Mouse (Mus musculus) limb, embryonic 14.5 days (tissue): Measurements from ENCODE around the gene Pidd1. TPM values are rescaled to one million over a fixed set of nuclear protein-coding genes. Genes with fewer than 3 reads are reported as not detected.

ENCODE experiments used
- ATAC-seq: fragments of 200-750 bp; cut with Nextera tagmentation; 2 replicates; pipeline ENCODE4 v1.8.0; 2017; ENCODE audit warnings: low read depth, moderate number of reproducible peaks, moderate TSS enrichment; ENCODE audit not compliant: low FRiP score
- DNase-seq: peaks from one replicate; pipeline ENCODE4 v3.0.0-alpha.2; 2015; ENCODE audit warnings: low spot score
- H3K27ac ChIP-seq: fragments of 300-500 bp; sonication (generic); replicated peaks from 2 replicates; pipeline ENCODE4 v1.5.1; 2014; ENCODE audit warnings: low read depth, mild to moderate bottlenecking, low read length, moderate library complexity, mixed read lengths
- H3K27me3 ChIP-seq: fragments of 300-500 bp; sonication (generic); 2 replicates; pipeline ENCODE4 v1.6.1; 2014; ENCODE audit warnings: low read length, mixed read lengths; ENCODE audit not compliant: control insufficient read depth, insufficient read depth
- H3K36me3 ChIP-seq: fragments of 300-500 bp; sonication (generic); 2 replicates; pipeline ENCODE4 v1.6.1; 2014; ENCODE audit warnings: mild to moderate bottlenecking, low read length, moderate library complexity, mixed read lengths; ENCODE audit not compliant: control insufficient read depth, insufficient read depth
- H3K4me1 ChIP-seq: fragments of 300-500 bp; sonication (generic); 2 replicates; pipeline ENCODE4 v1.6.1; 2014; ENCODE audit warnings: antibody characterized with exemption, low read length, mixed read lengths; ENCODE audit not compliant: control insufficient read depth, insufficient read depth
- H3K4me2 ChIP-seq: fragments of 300-500 bp; sonication (generic); replicated peaks from 2 replicates; pipeline ENCODE4 v1.6.1; 2014; ENCODE audit warnings: low read depth, mild to moderate bottlenecking, low read length, moderate library complexity; ENCODE audit not compliant: severe bottlenecking
- H3K4me3 ChIP-seq: fragments of 300-500 bp; sonication (generic); replicated peaks from 2 replicates; pipeline ENCODE4 v1.5.1; 2014; ENCODE audit warnings: low read length
- H3K9ac ChIP-seq: fragments of 300-500 bp; sonication (generic); 2 replicates; pipeline ENCODE4 v1.6.1; 2014; ENCODE audit warnings: mild to moderate bottlenecking, low read depth, low read length, moderate library complexity; ENCODE audit not compliant: severe bottlenecking
- H3K9me3 ChIP-seq: fragments of 300-500 bp; sonication (generic); 2 replicates; pipeline ENCODE4 v1.6.1; 2016; ENCODE audit warnings: low read length; ENCODE audit not compliant: control insufficient read depth
- POLR2A ChIP-seq: fragments of 200-500 bp; IDR thresholded peaks from 2 replicates; pipeline ENCODE4 v1.8.0; 2012; ENCODE audit warnings: inconsistent platforms, mild to moderate bottlenecking, moderate library complexity, borderline replicate concordance; ENCODE audit not compliant: insufficient read depth, insufficient read length; ENCODE audit errors: extremely low read depth
- WGBS: fragments of 180-500 bp; shearing (Covaris S2); extraction: QIAGEN DNeasy Blood & Tissue Kit; methylation state at CpG from one replicate; pipeline ENCODE4 v1.1.7; 2014; 5-methylcytosine and 5-hydroxymethylcytosine counted together
- polyA plus RNA-seq, 2 experiments: library from polyadenylated mRNA; depleted of rRNA in 1 of 2; stranded (reverse) in 1 of 2; unstranded in 1 of 2; fragments of >200 nt; fragmentation: Nextera tagmentation in 1 of 2; extraction: Ambion mirVana in 1 of 2; gene quantifications; 2 replicates each; pipeline versions ENCODE4 v1.2.1 to v1.2.3; 2012 to 2014

Gene Pidd1
- polyA plus RNA-seq, 2 experiments: 6.9 to 25.0 TPM

DNA sequence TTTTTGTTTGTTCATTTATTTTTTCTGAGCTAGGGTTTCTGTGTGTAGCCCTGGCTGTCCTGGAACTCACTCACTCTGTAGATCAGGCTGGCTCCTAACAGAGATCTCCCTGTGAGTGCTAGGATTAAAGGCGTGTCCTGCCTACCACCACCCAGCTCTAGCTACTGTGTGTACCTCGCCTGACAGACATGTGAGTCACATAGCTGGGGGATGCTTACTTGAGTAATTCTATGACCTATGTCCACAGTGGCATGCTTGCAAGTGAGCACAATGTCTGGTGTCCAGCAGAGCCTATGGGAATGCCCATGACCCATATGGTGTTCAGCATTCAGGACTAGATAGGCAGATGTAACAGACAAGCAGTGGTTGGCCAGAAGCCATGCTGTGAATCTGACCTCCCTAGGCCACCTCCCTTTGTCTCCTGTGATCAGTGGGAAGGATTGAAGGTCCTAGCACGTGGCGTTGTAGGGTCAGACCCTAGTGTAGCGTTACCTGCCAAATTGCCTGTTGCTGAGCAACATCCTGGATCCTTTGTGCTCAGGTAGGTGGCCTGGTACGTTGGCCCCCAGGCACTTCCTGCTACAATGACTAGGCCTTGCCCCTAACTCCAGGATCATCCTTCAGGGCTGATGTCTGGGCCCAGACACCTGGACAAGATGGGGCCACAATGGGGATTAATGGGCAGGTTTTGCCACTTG is 27.5 kb downstream of the Pidd1 start:
- Histone ChIP-seq H3K27me3 (no peaks in the 10 kb centered on the region), H3K4me3 (no peak overlapping the region), H3K4me1 (peaks cover 5% of the 10 kb centered on the region), H3K4me2 (no peak overlapping the region), H3K9ac (no peak overlapping the region), H3K27ac (no peak overlapping the region), H3K9me3 (no peaks in the 10 kb centered on the region), H3K36me3 (0 out of 2 replicates have a peak, but pooled peaks cover 2% of the 10 kb centered on the region)
- TF ChIP-seq POLR2A: no peak
- 83% methylated on average over 6 of the region's 6 CpGs for WGBS
- ATAC-seq: no peak
- DNase-seq: no peak

GRCm38 (mm10) chr7:141413809-141414584 is 29.8 kb downstream of the Pidd1 start, which contains the start of gene Gatd1:
Gene Gatd1 (minus strand): TSS chr7:141414136.
- TF ChIP-seq POLR2A: peak; percentile 87; the same call in 1 of the 2 replicates
- DNase-seq: peak; percentile 98
- Histone ChIP-seq H3K4me2 (peak within 1 kb of the TSS; percentile 83), H3K4me1 (peaks cover 5% of the 10 kb centered on the region), H3K27me3 (no peaks in the 10 kb centered on the region), H3K9me3 (no peaks in the 10 kb centered on the region), H3K27ac (peak within 1 kb of the TSS; percentile 67), H3K36me3 (peaks cover 23% of the 10 kb centered on the region), H3K9ac (peak within 1 kb of the TSS; percentile 80), H3K4me3 (peak within 1 kb of the TSS; percentile 72)
- peak; percentile 95 for ATAC-seq
- 1% methylated on average over 45 of the region's 56 CpGs for WGBS

- Histone ChIP-seq H3K4me2 (peak overlapping the region; percentile 83), H3K9me3 (no peaks in the 10 kb centered on the region), H3K4me1 (peaks cover 5% of the 10 kb centered on the region), H3K27me3 (no peaks in the 10 kb centered on the region), H3K36me3 (peaks cover 30% of the 10 kb centered on the region), H3K4me3 (peak overlapping the region; percentile 72), H3K27ac (peak overlapping the region; percentile 67), H3K9ac (peak overlapping the region; percentile 80)
- no peak for TF ChIP-seq POLR2A
- ATAC-seq: 0 out of 2 replicates have a peak, but pooled peaks have one; percentile 0
- WGBS: 1% methylated on average over 16 of the region's 16 CpGs
- no peak for DNase-seq
Observed at GRCm38 (mm10) chr7:141413331-141413730, 30.5 kb downstream of the Pidd1 start.

GRCm38 (mm10) chr7:141411667-141412066 is 32.2 kb downstream of the Pidd1 start:
- 92% methylated on average over 1 of the region's 1 CpGs for WGBS
- no peak for TF ChIP-seq POLR2A
- DNase-seq: no peak
- Histone ChIP-seq H3K4me3 (no peak overlapping the region), H3K4me2 (no peak overlapping the region), H3K9ac (no peak overlapping the region), H3K4me1 (peaks cover 5% of the 10 kb centered on the region), H3K9me3 (no peaks in the 10 kb centered on the region), H3K27me3 (no peaks in the 10 kb centered on the region), H3K36me3 (peaks cover 34% of the 10 kb centered on the region), H3K27ac (no peak overlapping the region)
- ATAC-seq: no peak

DNA sequence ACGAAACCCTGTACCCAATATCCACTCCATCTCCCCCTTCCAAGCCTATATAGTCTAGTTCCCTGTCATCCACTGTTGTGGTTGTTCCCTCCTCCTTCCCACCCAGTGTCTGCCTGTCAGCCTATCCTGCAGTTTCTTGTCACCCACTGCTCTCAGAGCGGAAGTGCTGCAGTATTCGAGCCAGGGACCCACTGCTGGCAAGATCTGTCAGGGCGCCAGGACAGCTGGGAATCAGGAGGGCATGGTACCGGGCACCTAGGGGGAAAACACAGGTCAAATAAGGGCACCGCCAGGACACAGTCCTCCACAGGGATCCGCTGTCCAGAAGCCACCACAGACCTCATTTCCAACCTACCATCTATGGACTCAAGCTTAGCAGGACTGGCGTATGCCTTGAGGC is 33.2 kb downstream of the Pidd1 start:
- Histone ChIP-seq H3K27ac (no peak overlapping the region), H3K9ac (no peak overlapping the region), H3K4me2 (no peak overlapping the region), H3K27me3 (no peaks in the 10 kb centered on the region), H3K4me1 (peaks cover 5% of the 10 kb centered on the region), H3K36me3 (peaks cover 34% of the 10 kb centered on the region), H3K9me3 (no peaks in the 10 kb centered on the region), H3K4me3 (no peak overlapping the region)
- DNase-seq (no peak), ATAC-seq (no peak)
- no peak for TF ChIP-seq POLR2A
- 84% methylated on average over 8 of the region's 8 CpGs for WGBS
